Mouse (Mus musculus) heart, embryonic 10.5 days (tissue): ENCODE results near the gene Tmem11. TPM values are rescaled to one million over a fixed set of nuclear protein-coding genes. Genes with fewer than 3 reads are reported as not detected.
"Not testable (repeated sequence)": the region's sequence is repeated elsewhere in the genome, so short reads cannot be mapped to it uniquely, and the experiment has no call there.

Experiments used
- DNase-seq: peaks from one replicate; pipeline ENCODE4 v3.0.0-alpha.2; 2017; ENCODE audit warnings: low spot score
- H3K27ac ChIP-seq: fragments of 300-500 bp; sonication (generic); 2 replicates; pipeline ENCODE4 v1.5.1; 2016; ENCODE audit warnings: mild to moderate bottlenecking
- H3K27me3 ChIP-seq: fragments of 300-500 bp; sonication (generic); 2 replicates; pipeline ENCODE4 v1.6.1; 2016; ENCODE audit warnings: mild to moderate bottlenecking; ENCODE audit not compliant: poor library complexity, insufficient read depth, severe bottlenecking
- H3K36me3 ChIP-seq: fragments of 300-500 bp; sonication (generic); 2 replicates; pipeline ENCODE4 v1.6.1; 2016; ENCODE audit warnings: mild to moderate bottlenecking, moderate library complexity
- H3K4me1 ChIP-seq: fragments of 300-500 bp; sonication (generic); 2 replicates; pipeline ENCODE4 v1.6.1; 2016; ENCODE audit warnings: mild to moderate bottlenecking
- H3K4me3 ChIP-seq: fragments of 300-500 bp; sonication (generic); 2 replicates; pipeline ENCODE4 v1.5.1; 2016; ENCODE audit warnings: mild to moderate bottlenecking, moderate library complexity
- H3K9me3 ChIP-seq: fragments of 300-500 bp; sonication (generic); 2 replicates; pipeline ENCODE4 v1.6.1; 2016; ENCODE audit warnings: mild to moderate bottlenecking, moderate library complexity
- WGBS: fragments of 180-500 bp; shearing (Covaris S2); methylation state at CpG from one replicate; pipeline ENCODE4 v1.1.7; 2016; 5-methylcytosine and 5-hydroxymethylcytosine counted together
- polyA plus RNA-seq: library from polyadenylated mRNA; unstranded; fragments of >200 nt; fragmentation: Nextera tagmentation; extraction: Ambion mirVana; gene quantifications from 2 replicates; pipeline ENCODE4 v1.2.1, GENCODE M21; 2016

Gene Tmem11
- polyA plus RNA-seq, 1 experiment from 2014 or later = 80.5 TPM

DNA sequence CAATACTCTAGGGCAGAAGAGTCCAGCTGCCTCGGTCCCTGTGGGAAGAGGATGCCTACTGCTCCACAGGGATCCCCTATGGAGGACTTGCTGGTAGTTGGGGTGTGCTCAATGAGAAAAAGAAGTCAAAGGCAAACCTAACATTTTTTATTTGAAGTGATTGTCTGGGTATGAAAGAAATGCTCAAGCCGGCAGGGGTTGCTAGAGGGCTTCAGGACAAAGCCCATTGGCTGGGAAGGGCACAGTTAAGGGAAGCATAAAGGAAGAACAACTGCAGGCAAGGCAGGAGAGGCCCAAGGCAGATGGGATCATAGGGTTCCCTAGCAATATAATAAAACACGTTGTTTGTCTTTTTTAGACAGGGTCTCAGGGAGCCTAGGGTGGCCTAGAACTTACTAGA is 29.0 kb upstream of the Tmem11 start:
- no peak overlapping the region for H3K27ac ChIP-seq
- peaks cover 29% of the 10 kb centered on the region for H3K4me1 ChIP-seq
- H3K27me3 ChIP-seq = no peaks in the 10 kb centered on the region
- 65% methylated on average over 3 of the region's 3 CpGs for WGBS
- no peak for DNase-seq
- no peaks in the 10 kb centered on the region for H3K9me3 ChIP-seq
- H3K36me3 ChIP-seq = peaks cover 40% of the 10 kb centered on the region
- H3K4me3 ChIP-seq = no peak overlapping the region

DNA sequence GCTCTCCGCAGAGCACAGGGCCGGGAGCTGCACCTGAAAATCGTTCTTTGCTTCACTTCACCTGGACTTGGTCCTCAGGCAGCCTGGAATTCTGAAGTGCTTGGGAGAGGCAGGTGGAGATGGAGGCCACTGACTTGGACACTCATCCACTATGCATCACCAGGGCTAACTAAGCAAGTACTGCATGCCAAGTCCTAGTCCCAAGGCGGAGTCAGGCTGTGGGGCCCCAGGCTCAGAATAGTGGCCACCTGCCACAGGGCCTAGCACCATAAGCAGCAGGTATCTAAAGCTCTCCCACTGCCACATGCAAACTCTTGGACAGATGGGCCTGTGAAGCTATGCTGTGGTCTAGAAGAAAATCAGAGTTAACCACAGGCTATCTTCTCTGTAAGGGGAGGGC is 27.4 kb upstream of the Tmem11 start:
- no peaks in the 10 kb centered on the region for H3K27me3 ChIP-seq
- no peaks in the 10 kb centered on the region for H3K9me3 ChIP-seq
- H3K4me1 ChIP-seq = peaks cover 13% of the 10 kb centered on the region
- no peak overlapping the region for H3K4me3 ChIP-seq
- no peak overlapping the region for H3K27ac ChIP-seq
- WGBS = 90% methylated on average over 4 of the region's 4 CpGs
- no peak for DNase-seq
- H3K36me3 ChIP-seq = peaks cover 40% of the 10 kb centered on the region

DNA sequence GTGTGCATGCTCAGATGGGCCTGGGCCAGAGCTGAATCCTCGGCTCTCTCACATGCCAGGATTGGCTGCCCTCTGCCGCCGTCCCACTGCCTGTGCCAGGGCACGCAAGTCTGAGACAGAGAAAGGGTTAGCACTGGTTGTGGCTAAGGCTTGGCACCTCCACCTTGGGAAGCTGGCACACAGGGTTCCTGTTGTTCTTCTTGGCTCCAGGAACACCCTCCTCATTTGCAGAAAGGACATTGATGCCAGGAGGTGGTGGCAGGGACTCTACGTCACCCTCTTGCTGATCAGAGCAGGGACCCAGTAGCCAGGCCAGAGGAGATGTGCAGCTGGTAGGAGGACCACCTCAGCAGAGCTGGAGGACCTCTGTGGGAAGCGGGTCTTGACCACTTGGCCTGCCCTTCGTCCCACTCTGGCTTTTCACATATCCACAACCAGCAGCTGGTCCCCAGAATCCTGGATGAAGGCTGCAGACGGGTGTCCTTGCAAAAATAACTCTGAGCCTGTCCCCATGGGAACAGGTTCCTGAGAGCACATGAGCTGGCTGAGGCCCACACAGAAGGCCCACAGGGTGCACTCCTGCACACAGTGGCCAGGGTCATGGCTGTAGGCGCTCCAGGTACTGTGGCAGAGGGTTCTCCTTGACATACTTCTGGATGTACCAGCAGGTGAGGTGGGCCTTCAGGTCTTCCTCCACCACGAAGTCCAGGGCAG is 26.5 kb upstream of the Tmem11 start:
- no peaks in the 10 kb centered on the region for H3K27me3 ChIP-seq
- no peak overlapping the region for H3K4me3 ChIP-seq
- H3K9me3 ChIP-seq = no peaks in the 10 kb centered on the region
- H3K27ac ChIP-seq = no peak overlapping the region
- peaks cover 40% of the 10 kb centered on the region for H3K36me3 ChIP-seq
- no peak for DNase-seq
- 82% methylated on average over 10 of the region's 10 CpGs for WGBS
- H3K4me1 ChIP-seq = peaks cover 8% of the 10 kb centered on the region; the same call in 1 of the 2 replicates

DNA sequence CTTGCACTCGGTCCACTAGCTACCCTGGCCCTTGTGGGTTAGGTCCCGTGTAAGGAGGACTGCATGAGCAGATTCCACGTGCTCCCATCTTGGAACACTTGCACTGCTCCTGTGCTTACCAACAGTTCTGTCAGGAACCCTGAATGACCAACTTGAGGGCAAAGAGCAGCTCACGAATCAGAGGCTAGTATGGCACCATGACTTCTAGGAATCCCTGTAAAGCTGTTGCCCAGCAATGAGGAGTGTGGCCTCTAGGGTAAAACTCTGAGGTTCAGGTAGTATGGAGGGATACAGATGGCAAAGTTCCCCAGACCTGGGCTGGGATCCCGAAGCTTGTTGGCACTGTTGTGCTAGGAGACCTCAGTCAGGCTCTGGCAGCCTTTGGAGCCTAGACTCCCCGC is 24.6 kb upstream of the Tmem11 start:
- no peak for DNase-seq
- H3K36me3 ChIP-seq = peaks cover 36% of the 10 kb centered on the region
- H3K27me3 ChIP-seq = no peaks in the 10 kb centered on the region
- WGBS = 87% methylated on average over 6 of the region's 6 CpGs
- peaks cover 8% of the 10 kb centered on the region; the same call in 1 of the 2 replicates for H3K4me1 ChIP-seq
- H3K9me3 ChIP-seq = no peaks in the 10 kb centered on the region
- H3K4me3 ChIP-seq = no peak overlapping the region
- H3K27ac ChIP-seq = no peak overlapping the region

DNA sequence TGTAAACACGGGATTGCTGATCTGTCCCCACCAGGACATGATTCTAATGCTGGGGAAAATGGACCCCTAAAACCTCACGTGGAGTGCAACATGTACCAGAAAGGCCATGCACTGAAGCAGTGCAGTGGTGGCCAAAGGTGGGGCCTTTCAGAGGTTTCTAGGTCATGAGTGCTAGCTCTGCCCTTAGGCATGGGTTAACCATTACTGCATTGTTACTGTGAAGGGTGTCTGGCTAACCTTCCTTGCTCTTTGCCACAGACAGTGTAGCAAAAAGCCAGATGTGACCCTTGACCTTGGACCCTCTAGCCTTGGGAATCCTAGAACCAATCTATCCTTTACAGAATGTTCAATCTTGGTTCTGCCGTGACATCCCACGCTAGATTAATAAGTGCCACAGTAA is 23.4 kb upstream of the Tmem11 start:
- H3K4me3 ChIP-seq = no peak overlapping the region
- no peaks in the 10 kb centered on the region for H3K27me3 ChIP-seq
- no peaks in the 10 kb centered on the region for H3K9me3 ChIP-seq
- 0 out of 2 replicates have a peak, but pooled peaks cover 3% of the 10 kb centered on the region for H3K4me1 ChIP-seq
- WGBS = 71% methylated on average over 4 of the region's 4 CpGs
- DNase-seq = no peak
- H3K36me3 ChIP-seq = peaks cover 36% of the 10 kb centered on the region
- peak overlapping the region; percentile 23; the same call in 1 of the 2 replicates for H3K27ac ChIP-seq

DNA sequence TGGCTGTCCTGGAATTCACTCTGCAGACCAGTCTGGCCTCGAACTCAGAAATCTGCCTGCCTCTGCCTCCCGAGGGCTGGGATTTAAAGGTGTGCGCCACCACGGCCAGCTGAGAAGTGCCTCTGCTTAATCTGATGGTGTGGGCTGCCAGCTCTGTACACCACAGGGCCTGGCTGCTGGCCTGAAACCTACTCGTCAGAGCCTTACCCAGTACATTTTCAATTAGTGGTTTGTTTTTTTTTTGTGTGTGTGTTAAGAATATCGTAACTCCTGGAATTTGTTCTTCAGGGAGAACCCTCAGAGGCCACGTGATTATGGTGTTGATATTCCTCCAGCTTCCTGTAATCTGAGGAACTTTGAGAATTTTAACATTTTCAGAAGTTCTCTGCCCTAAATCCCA is 22.9 kb upstream of the Tmem11 start:
- no peaks in the 10 kb centered on the region for H3K9me3 ChIP-seq
- 0 out of 2 replicates have a peak, but pooled peaks cover 3% of the 10 kb centered on the region for H3K4me1 ChIP-seq
- no peaks in the 10 kb centered on the region for H3K27me3 ChIP-seq
- no peak overlapping the region for H3K27ac ChIP-seq
- no peak for DNase-seq
- 79% methylated on average over 7 of the region's 7 CpGs for WGBS
- H3K4me3 ChIP-seq = no peak overlapping the region
- H3K36me3 ChIP-seq = peaks cover 36% of the 10 kb centered on the region

DNA sequence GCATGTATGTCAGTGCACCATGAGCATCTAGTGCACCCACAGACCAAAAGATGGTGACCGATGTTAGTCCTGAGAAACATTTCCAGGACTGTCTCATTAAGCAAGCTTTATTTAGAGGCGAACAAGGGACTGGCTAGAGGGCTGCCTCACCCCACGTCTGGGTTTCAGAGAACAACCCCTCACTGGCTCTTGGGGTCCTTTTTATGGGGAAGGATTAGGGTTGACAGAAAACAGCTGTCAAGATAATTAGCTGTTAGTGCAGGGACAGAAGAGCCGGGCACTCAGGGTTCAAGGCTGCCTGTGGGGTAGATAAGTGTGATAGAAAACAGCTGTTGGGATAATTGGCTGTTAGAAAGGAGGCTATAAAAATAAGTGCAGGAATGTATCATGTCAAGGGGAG is 16.8 kb upstream of the Tmem11 start:
- DNase-seq = no peak
- H3K27me3 ChIP-seq = no peaks in the 10 kb centered on the region
- peak overlapping the region; percentile 36; the same call in 1 of the 2 replicates for H3K27ac ChIP-seq
- H3K4me1 ChIP-seq = peaks cover 11% of the 10 kb centered on the region; the same call in 1 of the 2 replicates
- H3K4me3 ChIP-seq = no peak overlapping the region
- WGBS = 16% methylated on average over 4 of the region's 4 CpGs
- no peaks in the 10 kb centered on the region for H3K9me3 ChIP-seq
- H3K36me3 ChIP-seq = no peaks in the 10 kb centered on the region

DNA sequence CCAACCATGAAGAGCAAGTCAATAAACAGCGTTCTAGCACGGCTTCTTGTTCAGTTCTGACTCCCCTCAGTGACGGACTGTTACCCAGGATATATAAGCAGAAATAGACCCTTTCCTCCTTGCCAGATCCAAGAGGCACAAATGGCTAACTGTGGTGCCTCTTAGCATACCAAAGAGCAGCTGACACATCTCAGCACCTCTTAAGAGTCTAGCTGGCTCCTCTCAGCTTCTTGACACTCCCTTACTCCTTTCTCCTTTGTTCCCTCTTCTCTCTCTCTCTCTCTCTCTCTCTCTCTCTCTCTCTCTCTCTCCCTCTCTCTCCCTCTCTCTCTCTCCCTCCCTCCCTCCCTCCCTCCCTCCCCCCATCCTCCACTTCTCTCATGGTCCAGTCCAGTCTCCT is 11.7 kb upstream of the Tmem11 start:
- 53% methylated on average over 3 of the region's 3 CpGs for WGBS
- H3K27ac ChIP-seq = peak overlapping the region; percentile 0; the same call in 1 of the 2 replicates
- H3K9me3 ChIP-seq = no peaks in the 10 kb centered on the region
- DNase-seq = no peak
- H3K4me3 ChIP-seq = no peak overlapping the region
- H3K36me3 ChIP-seq = no peaks in the 10 kb centered on the region
- H3K27me3 ChIP-seq = no peaks in the 10 kb centered on the region
- H3K4me1 ChIP-seq = peaks cover 9% of the 10 kb centered on the region; the same call in 1 of the 2 replicates

DNA sequence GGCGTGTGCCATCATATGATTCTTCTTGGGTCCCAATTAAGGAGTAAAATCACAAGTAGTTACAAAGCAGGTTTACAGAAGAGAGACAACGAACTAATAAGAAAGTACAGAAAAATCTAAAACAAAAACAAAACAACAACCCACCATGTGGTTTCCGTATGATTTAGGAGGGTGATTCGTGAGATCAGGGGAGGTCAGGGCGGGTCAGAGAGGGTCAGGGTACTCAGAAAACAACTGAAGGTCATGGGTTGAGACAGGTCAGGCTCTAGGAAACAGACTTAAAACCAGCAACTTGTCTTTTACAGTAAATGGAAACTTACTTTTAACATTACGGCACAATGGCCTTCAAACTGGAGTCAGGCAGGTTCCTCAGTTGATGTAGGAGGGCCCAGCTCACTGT is 11.2 kb upstream of the Tmem11 start:
- no peaks in the 10 kb centered on the region for H3K27me3 ChIP-seq
- H3K4me1 ChIP-seq = peaks cover 8% of the 10 kb centered on the region; the same call in 1 of the 2 replicates
- H3K36me3 ChIP-seq = no peaks in the 10 kb centered on the region
- no peak for DNase-seq
- WGBS = 77% methylated on average over 6 of the region's 6 CpGs
- H3K4me3 ChIP-seq = no peak overlapping the region
- H3K27ac ChIP-seq = peak overlapping the region; percentile 0; the same call in 1 of the 2 replicates
- no peaks in the 10 kb centered on the region for H3K9me3 ChIP-seq

DNA sequence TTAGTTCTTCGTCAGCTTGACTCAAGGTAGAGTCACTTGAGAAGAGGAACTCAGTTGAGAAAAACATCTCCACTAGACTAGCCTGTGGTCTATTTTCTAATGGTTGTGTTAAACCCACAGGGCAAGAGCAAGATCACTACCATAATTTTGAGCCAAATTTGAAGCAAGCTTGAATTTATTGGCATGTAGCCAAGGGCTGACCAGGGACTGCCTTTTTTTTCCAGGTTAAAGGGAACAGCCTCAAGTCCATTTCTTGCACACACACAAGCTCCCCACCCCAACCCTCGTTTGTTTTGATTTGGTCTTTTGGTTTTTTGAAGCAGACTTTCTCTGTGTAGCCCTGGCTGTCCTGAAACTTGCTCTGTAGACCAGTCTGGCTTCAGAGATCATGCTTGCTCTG is 10.8 kb upstream of the Tmem11 start:
- Histone ChIP-seq H3K4me3 (no peak overlapping the region), H3K4me1 (peaks cover 8% of the 10 kb centered on the region; the same call in 1 of the 2 replicates)
- 69% methylated on average over 2 of the region's 2 CpGs for WGBS

DNA sequence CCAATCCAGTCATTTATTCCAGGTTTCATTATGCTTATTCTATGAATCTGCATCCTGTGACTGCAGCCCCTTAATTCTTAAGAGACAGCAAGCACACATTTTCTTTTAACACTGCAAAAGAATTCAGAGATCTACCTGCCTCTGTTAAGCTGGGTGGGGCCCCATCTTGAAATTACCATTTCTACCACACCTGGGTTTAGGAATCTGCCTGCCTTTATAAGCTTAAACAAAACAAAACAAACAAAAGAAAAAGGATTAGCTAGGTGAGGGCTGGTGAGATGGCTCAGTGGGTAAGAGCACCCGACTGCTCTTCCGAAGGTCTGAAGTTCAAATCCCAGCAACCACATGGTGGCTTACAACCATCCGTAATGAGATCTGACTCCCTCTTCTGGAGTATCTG is 7.9 kb upstream of the Tmem11 start:
- H3K27me3 ChIP-seq, H3K4me3 ChIP-seq, H3K27ac ChIP-seq, H3K9me3 ChIP-seq, DNase-seq, H3K36me3 ChIP-seq: not testable (repeated sequence)
- WGBS = 78% methylated on average over 3 of the region's 3 CpGs
- H3K4me1 ChIP-seq = peaks cover 14% of the 10 kb centered on the region; the same call in 1 of the 2 replicates

More for the DNA sequence above, 10.8 kb upstream of the Tmem11 start:
- H3K9me3 ChIP-seq = no peaks in the 10 kb centered on the region
- no peaks in the 10 kb centered on the region for H3K36me3 ChIP-seq
- H3K27ac ChIP-seq = no peak overlapping the region
- H3K27me3 ChIP-seq = no peaks in the 10 kb centered on the region
- DNase-seq = no peak

DNA sequence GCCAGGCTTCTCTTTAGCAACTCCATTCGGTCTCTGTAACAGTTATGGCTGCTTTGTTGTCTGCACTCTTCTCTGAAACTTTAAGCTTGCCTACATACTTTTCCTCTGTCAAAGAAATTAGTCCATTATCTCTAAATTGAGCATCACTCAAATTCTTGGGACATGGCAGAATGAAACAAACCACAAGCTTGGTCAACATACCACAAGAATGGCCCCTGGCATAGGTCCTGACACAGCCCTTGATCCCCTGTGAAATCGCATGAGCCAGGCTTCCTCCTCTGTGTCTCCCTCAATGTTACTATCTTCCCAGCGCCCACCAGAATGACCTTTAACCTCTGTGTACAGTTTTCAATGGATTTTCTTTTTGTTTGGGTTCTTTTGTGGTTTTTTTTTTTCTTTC is 3.3 kb upstream of the Tmem11 start:
- Histone ChIP-seq H3K4me3 (no peak overlapping the region), H3K36me3 (peaks cover 4% of the 10 kb centered on the region; the same call in 1 of the 2 replicates), H3K9me3 (no peaks in the 10 kb centered on the region), H3K4me1 (peaks cover 19% of the 10 kb centered on the region), H3K27ac (no peak overlapping the region), H3K27me3 (no peaks in the 10 kb centered on the region)
- DNase-seq = no peak
- WGBS = 75% methylated on average over 3 of the region's 3 CpGs

DNA sequence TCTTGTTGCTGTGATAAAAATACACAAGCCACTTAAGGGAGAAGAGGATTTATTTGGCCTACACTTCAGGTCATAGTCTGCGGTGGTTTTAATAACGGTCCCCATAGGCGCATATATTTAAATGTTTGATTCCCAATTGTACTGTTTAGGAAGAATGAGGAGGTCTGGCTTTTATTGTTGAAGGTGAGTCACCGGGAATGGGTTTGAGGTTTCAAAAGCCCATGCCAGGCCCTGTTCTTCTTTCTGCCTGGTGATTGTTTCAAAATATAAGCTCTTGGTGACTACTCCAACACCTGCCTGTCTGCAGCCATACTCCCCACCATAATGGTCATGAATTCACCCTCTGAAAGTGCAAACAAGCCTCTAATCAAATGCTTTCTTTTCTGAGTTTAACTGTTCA is 1.5 kb upstream of the Tmem11 start:
- Histone ChIP-seq H3K27me3 (no peaks in the 10 kb centered on the region), H3K4me1 (peaks cover 37% of the 10 kb centered on the region), H3K36me3 (peaks cover 4% of the 10 kb centered on the region; the same call in 1 of the 2 replicates), H3K9me3 (no peaks in the 10 kb centered on the region), H3K27ac (no peak overlapping the region), H3K4me3 (no peak overlapping the region)
- WGBS = 93% methylated on average over 4 of the region's 4 CpGs
- DNase-seq = no peak
